Comparison of ENCODE assay signal across 26 mouse cellular contexts in the genomic region with DNA sequence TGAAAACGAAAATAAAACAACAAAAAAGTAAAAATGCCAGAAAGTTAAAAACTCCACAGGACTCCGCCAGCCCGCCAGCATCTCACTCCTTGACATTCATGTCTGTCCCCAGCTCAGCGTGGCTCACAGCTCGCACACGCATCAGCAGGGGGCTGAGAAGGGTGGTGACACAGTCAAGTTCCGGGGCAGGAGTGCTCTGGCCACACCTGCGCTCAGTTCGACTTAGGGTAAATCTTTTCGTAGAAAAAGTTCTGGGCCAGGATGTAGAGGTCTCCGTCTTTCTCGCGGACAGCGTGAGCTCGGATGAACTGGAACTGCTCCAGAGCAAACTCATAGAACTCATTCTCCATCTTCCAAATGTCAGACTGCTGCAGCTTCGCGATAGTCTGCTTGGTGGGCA.
DNase-seq lines count a peak whose midpoint lies in the region; ATAC-seq and TF ChIP-seq lines count a peak whose summit lies in the region.
"Had no signal": no experiment of that assay in that cellular context is flagged by ENCODE, and none has a peak within 500 bp of the region (broad histone marks: within the 10 kb centered on the region; RNA-seq: fewer than 3 reads in every experiment).

No protein-coding gene starts in this region.

- H3K4me3 ChIP-seq in left cerebral cortex, adult 2 months: no peak overlapping the region
- H3K4me3 ChIP-seq in ES-E14 (ENCODE audit: insufficient read depth in 1 of 2, low read depth in 1 of 2, low read length in 2 of 2, poor library complexity in 1 of 2, severe bottlenecking in 1 of 2): no peak overlapping the region
- H3K4me3 ChIP-seq: embryonic facial prominence, embryonic 13.5 days; embryonic facial prominence, embryonic 15.5 days; erythroblast, embryonic 14.5 days; forebrain, embryonic 10.5 days; forebrain, embryonic 12.5 days had no signal

- peak overlapping the region; percentile 38 for H3K27ac ChIP-seq in left cerebral cortex, adult 2 months
- H3K27ac ChIP-seq in ES-E14 (ENCODE audit: insufficient read depth, low read depth, low read length, poor library complexity, severe bottlenecking): no peak overlapping the region
- H3K27ac ChIP-seq: embryonic facial prominence, embryonic 13.5 days; embryonic facial prominence, embryonic 15.5 days; forebrain, embryonic 10.5 days; forebrain, embryonic 12.5 days had no signal

- peaks cover 5% of the 10 kb centered on the region; the same call in 1 of the 2 replicates for H3K36me3 ChIP-seq in ES-E14 (ENCODE audit: control insufficient read depth, insufficient read depth, low read length, poor library complexity, severe bottlenecking)

- peak; percentile 0; the same call in 1 of the 2 replicates for ATAC-seq in frontal cortex, adult (ENCODE audit: low TSS enrichment)
- ATAC-seq in cerebellum, adult (ENCODE audit: insufficient number of reproducible peaks, low FRiP score, low TSS enrichment): no peak
- ATAC-seq: CD4-positive, CD25-positive, alpha-beta regulatory T cell, adult 4 months; forebrain, embryonic 14.5 days; forebrain, embryonic 16.5 days had no signal

- 0 out of 2 replicates have a peak overlapping the region, but pooled peaks have one; percentile 19 for H3K9ac ChIP-seq in ES-E14 (ENCODE audit: insufficient read depth, low read depth, low read length, poor library complexity, severe bottlenecking)
- H3K9ac ChIP-seq: embryonic facial prominence, embryonic 13.5 days; embryonic facial prominence, embryonic 15.5 days; forebrain, embryonic 12.5 days had no signal

- H3K4me1 ChIP-seq in ES-E14 (ENCODE audit: control insufficient read depth in 2 of 2, insufficient read depth in 2 of 2, low read length in 2 of 2, poor library complexity in 1 of 2): peaks cover 5 to 9% of the 10 kb centered on the region in 2 experiments; a peak in 3 of 4 replicates
- H3K4me1 ChIP-seq: embryonic facial prominence, embryonic 15.5 days had no signal

- DNase-seq in frontal cortex, adult 2 months (ENCODE audit: extremely low spot score in 1 of 2, low spot score in 1 of 2): no peak
- DNase-seq in left cerebral cortex, adult 2 months (ENCODE audit: extremely low spot score in 1 of 2, low spot score in 2 of 2): no peak
- DNase-seq in left cerebral cortex, adult 8-10 months (ENCODE audit: low spot score in 2 of 2): no peak
- DNase-seq in ES-E14 (ENCODE audit: low read depth, low spot score): no peak
- DNase-seq in ZHBTc4 (ENCODE audit: low read depth, low spot score): peak; percentile 53
- no peak for DNase-seq in cerebellum, adult 8-10 months
- DNase-seq: adrenal gland, adult 2 months; adrenal gland, postnatal 10 days; adrenal gland, postnatal 25 days; B cell, adult 2 months; cerebellum, adult 11-12 months; cerebellum, adult 2 months; cerebellum, adult 9-11 months; cerebellum, postnatal 14 days; cerebellum, postnatal 36 days; embryo, embryonic 11 days had no signal

- TF ChIP-seq CTCF in left cerebral cortex, adult 2 months (IDR thresholded peaks at IDR 0.05): no peak

- intact Hi-C loops in left cerebral cortex, adult 2 months (cut with DNase I): no loop called here

- H3K9me3 ChIP-seq in ES-E14 (ENCODE audit: control insufficient read depth, insufficient read depth, low read depth, low read length): no peaks in the 10 kb centered on the region
- H3K9me3 ChIP-seq: embryonic facial prominence, embryonic 13.5 days; embryonic facial prominence, embryonic 15.5 days; forebrain, embryonic 10.5 days; forebrain, embryonic 12.5 days had no signal

- in situ Hi-C loops in ES-E14 (cut with MboI; ENCODE audit: low sequenced_read_pairs in 2 of 2, unreplicated experiment in 2 of 2): no loop called here

TF ChIP-seq in ES-E14, 5 proteins besides CTCF, POLR2A, EP300 and RAD21:
- no peak for TF ChIP-seq MAFK (IDR thresholded peaks at IDR 0.05; ENCODE audit: insufficient read depth, low read depth, low read length)
- TF ChIP-seq HCFC1 (IDR thresholded peaks at IDR 0.05; ENCODE audit: borderline replicate concordance, insufficient read depth, low read length): no peak
- TF ChIP-seq ZC3H11A (IDR thresholded peaks at IDR 0.05; ENCODE audit: borderline replicate concordance, low read depth, low read length): no peak
- no peak for TF ChIP-seq CHD2 (IDR thresholded peaks at IDR 0.05; ENCODE audit: low read depth, low read length)
- TF ChIP-seq ZNF384 (IDR thresholded peaks at IDR 0.05; ENCODE audit: low read depth, low read length): no peak
